Mouse (Mus musculus): ENCODE data around the gene Foxj1. TPM values are rescaled to one million over a fixed set of nuclear protein-coding genes. Genes with fewer than 3 reads are reported as not detected.

The Foxj1 gene
- polyA plus RNA-seq, 1 experiment: 4.6 TPM

Other genes with a start within 250 kb of the Foxj1 start
- gene Wbp2, start 248.4 kb downstream of the Foxj1 start, polyA plus RNA-seq (2012; rRNA removed): 391 and 407 TPM in 2 replicates
- 6.2 and 7.4 TPM in 2 replicates for gene Trim47, start 208.2 kb downstream of the Foxj1 start, polyA plus RNA-seq (2012; rRNA removed)
- gene Trim65, start 204.3 kb downstream of the Foxj1 start, polyA plus RNA-seq (2012; rRNA removed): 6.2 and 6.3 TPM in 2 replicates
- 36.1 and 44.3 TPM in 2 replicates for gene Mrpl38, start 196.5 kb downstream of the Foxj1 start, polyA plus RNA-seq (2012; rRNA removed)
- 105 and 124 TPM in 2 replicates for gene Fbf1, start 167.2 kb downstream of the Foxj1 start, polyA plus RNA-seq (2012; rRNA removed)
- 50.9 and 51.0 TPM in 2 replicates for gene Ten1, start 136.5 kb downstream of the Foxj1 start, polyA plus RNA-seq (2012; rRNA removed)
- 119 and 129 TPM in 2 replicates for gene Acox1, start 136.4 kb downstream of the Foxj1 start, polyA plus RNA-seq (2012; rRNA removed)
- gene Evpl, start 97.3 kb downstream of the Foxj1 start, polyA plus RNA-seq (2012; rRNA removed): 1.0 and 1.1 TPM in 2 replicates
- 63.4 and 63.9 TPM in 2 replicates for gene Srp68, start 61.2 kb downstream of the Foxj1 start, polyA plus RNA-seq (2012; rRNA removed)
- not detected in 2 replicates for gene Galr2, start 54.5 kb downstream of the Foxj1 start, polyA plus RNA-seq (2012; rRNA removed)
- 89.7 and 97.5 TPM in 2 replicates for gene Exoc7, start 28.2 kb downstream of the Foxj1 start, polyA plus RNA-seq (2012; rRNA removed)
- 180 and 191 TPM in 2 replicates for gene Rnf157, start 77.6 kb upstream of the Foxj1 start, polyA plus RNA-seq (2012; rRNA removed)
- 58.7 TPM in 2 replicates for gene Ubald2, start 98.7 kb upstream of the Foxj1 start, polyA plus RNA-seq (2012; rRNA removed)
- 0.04 TPM in 1 of 2 replicates, not detected in the other for gene Qrich2, start 130.8 kb upstream of the Foxj1 start, polyA plus RNA-seq (2012; rRNA removed)
- 114 and 119 TPM in 2 replicates for gene Prpsap1, start 158.8 kb upstream of the Foxj1 start, polyA plus RNA-seq (2012; rRNA removed)
- gene Sphk1, start 195.5 kb upstream of the Foxj1 start, polyA plus RNA-seq (2012; rRNA removed): 13.7 and 17.6 TPM in 2 replicates
- 77.1 and 86.0 TPM in 2 replicates for gene Ube2o, start 246.0 kb upstream of the Foxj1 start, polyA plus RNA-seq (2012; rRNA removed)

Measured in frontal cortex, adult 2 months (tissue).